Mouse (Mus musculus): ENCODE results near the gene H60b.
"Not testable (repeated sequence)": the region's sequence is repeated elsewhere in the genome, so short reads cannot be mapped to it uniquely, and the experiment has no call there.

Gene H60b

GRCm38 (mm10) chr10:22165328-22166003 lies 7.1 kb downstream of the H60b start:
- DNase-seq, result not testable (repeated sequence)

- not testable (repeated sequence) for DNase-seq
Measured at GRCm38 (mm10) chr10:22166025-22166424, 7.6 kb downstream of the H60b start.

- DNase-seq, result not testable (repeated sequence)
Measured at GRCm38 (mm10) chr10:22167061-22167460, 8.7 kb downstream of the H60b start.

GRCm38 (mm10) chr10:22169116-22169515 lies 10.7 kb downstream of the H60b start:
- not testable (repeated sequence) for DNase-seq

- DNase-seq, result not testable (repeated sequence)
Measured at GRCm38 (mm10) chr10:22172431-22173334, 14.3 kb downstream of the H60b start.

- DNase-seq, result not testable (repeated sequence)
Measured at GRCm38 (mm10) chr10:22173335-22174189, 15.2 kb downstream of the H60b start.

GRCm38 (mm10) chr10:22174190-22174487 lies 15.8 kb downstream of the H60b start:
- not testable (repeated sequence) for DNase-seq

GRCm38 (mm10) chr10:22176515-22176914 lies 18.1 kb downstream of the H60b start:
- not testable (repeated sequence) for DNase-seq

GRCm38 (mm10) chr10:22191035-22191434 lies 32.6 kb downstream of the H60b start:
- DNase-seq, result not testable (repeated sequence)

- not testable (repeated sequence) for DNase-seq
Measured at GRCm38 (mm10) chr10:22201352-22201751, 43.0 kb downstream of the H60b start.

- DNase-seq, result not testable (repeated sequence)
Measured at GRCm38 (mm10) chr10:22202784-22203583, 44.6 kb downstream of the H60b start.

- not testable (repeated sequence) for DNase-seq
Measured at GRCm38 (mm10) chr10:22206443-22206842, 48.1 kb downstream of the H60b start.

- peak; percentile 15 to 26 for DNase-seq
Measured at GRCm38 (mm10) chr10:22212012-22212696, 53.8 kb downstream of the H60b start.

GRCm38 (mm10) chr10:22223474-22224349 lies 65.3 kb downstream of the H60b start:
- DNase-seq, result peak in 1 of 2 experiments; percentile 7

GRCm38 (mm10) chr10:22265060-22265459 lies 106.7 kb downstream of the H60b start:
- DNase-seq, result no peak

GRCm38 (mm10) chr10:22270879-22271786 lies 112.7 kb downstream of the H60b start:
- not testable (repeated sequence) for DNase-seq

GRCm38 (mm10) chr10:22272914-22273683 lies 114.7 kb downstream of the H60b start:
- DNase-seq, result peak in 1 of 2 experiments; percentile 1

GRCm38 (mm10) chr10:22273684-22274305 lies 115.4 kb downstream of the H60b start:
- DNase-seq, result no peak

All from thymus, postnatal 36 days (tissue).